Mouse (Mus musculus) limb, embryonic 13.5 days (tissue): Measurements from ENCODE around the gene Hist1h3c. TPM values are rescaled to one million over a fixed set of nuclear protein-coding genes. Genes with fewer than 3 reads are reported as not detected.

Experiments
- ATAC-seq: fragments of 200-750 bp; cut with Nextera tagmentation; 2 replicates; pipeline ENCODE4 v1.8.0; 2017; ENCODE audit warnings: low read depth, moderate number of reproducible peaks, moderate TSS enrichment; ENCODE audit not compliant: low FRiP score
- H3K27ac ChIP-seq: fragments of 300-500 bp; sonication (generic); 2 replicates; pipeline ENCODE4 v1.5.1; 2015; ENCODE audit warnings: inconsistent platforms, mild to moderate bottlenecking, moderate library complexity
- H3K27me3 ChIP-seq: fragments of 300-500 bp; sonication (generic); 2 replicates; pipeline ENCODE4 v1.6.1; 2015; ENCODE audit warnings: mild to moderate bottlenecking, inconsistent platforms
- H3K36me3 ChIP-seq: fragments of 300-500 bp; sonication (generic); 2 replicates; pipeline ENCODE4 v1.6.1; 2015; ENCODE audit warnings: inconsistent platforms, mild to moderate bottlenecking, moderate library complexity
- H3K4me1 ChIP-seq: fragments of 300-500 bp; sonication (generic); 2 replicates; pipeline ENCODE4 v1.6.1; 2015; ENCODE audit warnings: inconsistent platforms
- H3K4me2 ChIP-seq: fragments of 300-500 bp; sonication (generic); replicated peaks from 2 replicates; pipeline ENCODE4 v1.6.1; 2015; ENCODE audit warnings: inconsistent platforms, mild to moderate bottlenecking, moderate library complexity
- H3K4me3 ChIP-seq: fragments of 300-500 bp; sonication (generic); 2 replicates; pipeline ENCODE4 v1.5.1; 2015; ENCODE audit warnings: moderate library complexity, mild to moderate bottlenecking, inconsistent platforms
- H3K9ac ChIP-seq: fragments of 300-500 bp; sonication (generic); 2 replicates; pipeline ENCODE4 v1.6.1; 2015; ENCODE audit warnings: mild to moderate bottlenecking, inconsistent platforms
- H3K9me3 ChIP-seq: fragments of 300-500 bp; sonication (generic); 2 replicates; pipeline ENCODE4 v1.6.1; 2016; ENCODE audit warnings: inconsistent platforms
- WGBS: fragments of 180-500 bp; shearing (Covaris S2); methylation state at CpG from one replicate; pipeline ENCODE4 v1.1.7; 2015; 5-methylcytosine and 5-hydroxymethylcytosine counted together
- polyA plus RNA-seq: library from polyadenylated mRNA; unstranded; fragments of >200 nt; fragmentation: Nextera tagmentation; extraction: Ambion mirVana; gene quantifications from 2 replicates; pipeline ENCODE4 v1.2.1, GENCODE M21; 2015

Hist1h3c gene
- polyA plus RNA-seq, 1 experiment from 2014 or later: 20.6 TPM

GRCm38 (mm10) chr13:23744421-23745380, 701 bp downstream of the Hist1h3c start:
- H3K4me1 ChIP-seq: peaks cover 34% of the 10 kb centered on the region
- WGBS: under 1% methylated on average over 22 of the region's 36 CpGs
- H3K27ac ChIP-seq: peak overlapping the region; percentile 72
- no peaks in the 10 kb centered on the region for H3K27me3 ChIP-seq
- peak overlapping the region; percentile 49 for H3K4me3 ChIP-seq
- H3K9ac ChIP-seq: peak overlapping the region; percentile 69
- peak overlapping the region; percentile 69 for H3K4me2 ChIP-seq
- ATAC-seq: no peak
- no peaks in the 10 kb centered on the region for H3K9me3 ChIP-seq
- H3K36me3 ChIP-seq: no peaks in the 10 kb centered on the region

DNA sequence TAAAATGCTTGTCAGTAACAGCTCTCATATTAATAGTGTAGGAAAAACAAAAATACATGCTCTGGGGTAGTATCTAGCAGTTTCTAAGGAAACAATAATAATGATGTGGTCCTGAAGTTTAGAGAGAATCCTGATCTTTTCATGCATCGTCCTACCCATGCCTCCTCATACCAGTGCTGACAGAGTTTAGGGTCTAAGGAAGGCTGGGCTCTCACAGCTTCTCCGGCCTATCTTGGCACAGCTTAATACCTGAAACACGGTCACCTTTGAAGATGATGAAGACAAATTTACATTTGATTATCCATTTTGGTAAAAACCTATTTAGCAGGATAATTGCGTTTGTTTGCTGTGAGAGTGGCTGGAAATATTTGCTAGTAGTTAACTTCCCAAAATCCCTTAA, 1.4 kb downstream of the Hist1h3c start:
- no peaks in the 10 kb centered on the region for H3K36me3 ChIP-seq
- H3K27ac ChIP-seq: peak overlapping the region; percentile 72; the same call in 1 of the 2 replicates
- no peaks in the 10 kb centered on the region for H3K27me3 ChIP-seq
- 40% methylated on average over 4 of the region's 4 CpGs for WGBS
- H3K4me1 ChIP-seq: peaks cover 34% of the 10 kb centered on the region
- H3K4me3 ChIP-seq: peak overlapping the region; percentile 49
- no peaks in the 10 kb centered on the region for H3K9me3 ChIP-seq
- H3K4me2 ChIP-seq: peak overlapping the region; percentile 69
- peak overlapping the region; percentile 69 for H3K9ac ChIP-seq
- no peak for ATAC-seq

DNA sequence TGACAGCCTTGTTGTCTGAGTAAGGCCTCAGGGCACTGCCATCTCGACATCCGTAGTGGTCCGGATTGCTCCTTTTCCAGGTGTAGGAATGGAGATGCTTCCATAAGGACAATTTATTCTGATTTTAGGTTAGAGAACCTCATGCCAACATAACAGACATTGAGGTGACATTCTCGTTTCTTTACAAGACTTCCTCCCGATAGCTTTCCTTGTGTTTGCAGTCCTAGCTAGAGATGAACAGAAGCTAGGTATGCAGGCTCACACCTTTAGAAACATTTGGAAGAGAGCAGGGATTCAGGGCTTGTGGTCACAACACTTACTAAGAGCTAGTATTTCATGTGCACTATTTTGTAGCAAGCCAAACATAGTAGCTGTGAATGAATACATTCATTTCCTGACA, 2.2 kb downstream of the Hist1h3c start:
- Histone ChIP-seq H3K36me3 (no peaks in the 10 kb centered on the region), H3K27me3 (no peaks in the 10 kb centered on the region), H3K27ac (no peak overlapping the region), H3K9me3 (no peaks in the 10 kb centered on the region), H3K4me2 (no peak overlapping the region), H3K4me1 (peaks cover 29% of the 10 kb centered on the region), H3K9ac (no peak overlapping the region), H3K4me3 (no peak overlapping the region)
- ATAC-seq: no peak
- 82% methylated on average over 5 of the region's 5 CpGs for WGBS

GRCm38 (mm10) chr13:23742007-23742406, 3.4 kb downstream of the Hist1h3c start:
- H3K27ac ChIP-seq: no peak overlapping the region

DNA sequence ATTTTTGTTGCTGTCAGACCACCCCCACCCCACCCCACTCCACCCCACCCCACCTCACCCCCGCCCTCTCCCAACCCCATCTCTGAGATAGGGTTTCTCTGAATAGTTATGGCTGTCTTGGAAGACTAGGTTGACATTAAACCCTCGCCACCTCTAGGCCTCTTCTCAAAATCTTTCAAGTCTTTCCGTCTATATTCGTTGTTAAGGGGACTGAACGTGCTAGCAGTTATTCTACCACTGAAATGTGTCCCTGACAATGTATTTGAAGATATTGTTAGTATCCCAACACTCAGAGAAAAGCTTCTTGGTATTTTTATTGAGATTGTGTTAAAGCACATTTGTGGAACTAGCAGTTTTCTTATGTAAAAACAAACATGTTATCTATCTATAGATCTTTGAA, 4.5 kb downstream of the Hist1h3c start:
- Histone ChIP-seq H3K4me2 (peak overlapping the region; percentile 95), H3K4me1 (peaks cover 21% of the 10 kb centered on the region), H3K4me3 (peak overlapping the region; percentile 64), H3K36me3 (no peaks in the 10 kb centered on the region), H3K9ac (peak overlapping the region; percentile 89; the same call in 1 of the 2 replicates), H3K9me3 (no peaks in the 10 kb centered on the region), H3K27me3 (no peaks in the 10 kb centered on the region), H3K27ac (0 out of 2 replicates have a peak overlapping the region, but pooled peaks have one; percentile 58)
- WGBS: 62% methylated on average over 5 of the region's 5 CpGs
- ATAC-seq: no peak

More at GRCm38 (mm10) chr13:23742007-23742406, 3.4 kb downstream of the Hist1h3c start:
- Histone ChIP-seq H3K4me3 (no peak overlapping the region), H3K9me3 (no peaks in the 10 kb centered on the region), H3K4me2 (no peak overlapping the region), H3K27me3 (no peaks in the 10 kb centered on the region), H3K9ac (no peak overlapping the region), H3K4me1 (peaks cover 22% of the 10 kb centered on the region), H3K36me3 (no peaks in the 10 kb centered on the region)
- ATAC-seq: no peak

DNA sequence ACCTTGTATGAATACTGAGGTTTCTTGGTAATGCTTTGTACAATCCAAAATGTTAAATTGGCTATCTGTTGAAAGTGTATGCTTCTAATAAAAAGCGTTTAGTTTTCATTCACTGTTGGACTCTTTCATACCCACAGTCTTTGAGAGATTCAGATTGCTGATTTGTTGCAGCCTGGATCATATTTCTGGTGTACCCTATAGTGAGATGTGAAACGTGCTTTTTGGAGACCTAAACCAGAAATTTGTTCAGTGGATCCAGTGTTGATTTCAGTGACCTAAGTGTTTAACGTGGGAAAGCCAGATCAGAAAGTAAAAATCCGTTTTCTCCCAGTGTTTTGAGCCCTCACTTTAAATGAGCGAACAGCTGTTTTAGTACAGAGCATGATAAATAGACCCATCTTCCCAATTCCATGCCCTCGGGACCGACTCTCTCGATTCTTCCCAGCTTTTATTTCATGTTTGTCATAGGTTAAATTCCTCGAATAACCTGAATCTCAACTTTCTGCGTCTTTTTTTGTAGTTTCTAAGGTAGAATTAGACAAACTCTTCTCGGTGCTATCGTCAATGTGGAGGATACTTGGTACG, 5.1 kb downstream of the Hist1h3c start:
- H3K9me3 ChIP-seq: no peaks in the 10 kb centered on the region
- peaks cover 21% of the 10 kb centered on the region for H3K4me1 ChIP-seq
- H3K4me2 ChIP-seq: peak overlapping the region; percentile 95
- WGBS: 29% methylated on average over 13 of the region's 13 CpGs
- H3K27ac ChIP-seq: peak overlapping the region; percentile 98
- H3K27me3 ChIP-seq: no peaks in the 10 kb centered on the region
- peak overlapping the region; percentile 64 for H3K4me3 ChIP-seq
- no peak for ATAC-seq
- H3K9ac ChIP-seq: peak overlapping the region; percentile 89
- H3K36me3 ChIP-seq: no peaks in the 10 kb centered on the region

DNA sequence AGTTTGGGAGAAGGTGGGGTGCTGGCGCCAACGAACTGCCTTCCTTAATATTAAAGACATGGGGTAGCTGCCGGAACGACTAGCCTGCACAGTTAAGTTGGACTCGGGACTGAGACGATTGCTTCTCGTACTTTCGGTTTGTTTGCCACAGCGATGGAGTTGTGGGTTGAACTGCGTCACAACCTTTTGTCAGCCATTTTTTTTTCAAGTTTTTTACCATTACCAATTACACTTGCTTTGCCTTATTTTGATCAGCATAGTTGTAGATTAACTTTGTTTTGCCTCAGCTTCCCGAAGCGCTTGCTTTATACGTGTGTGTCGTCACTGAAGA, 5.5 kb downstream of the Hist1h3c start:
- Histone ChIP-seq H3K9me3 (no peaks in the 10 kb centered on the region), H3K4me3 (peak overlapping the region; percentile 64), H3K4me1 (peaks cover 21% of the 10 kb centered on the region), H3K27ac (peak overlapping the region; percentile 98), H3K4me2 (peak overlapping the region; percentile 95), H3K9ac (peak overlapping the region; percentile 89), H3K27me3 (no peaks in the 10 kb centered on the region), H3K36me3 (no peaks in the 10 kb centered on the region)
- WGBS: 2% methylated on average over 14 of the region's 14 CpGs
- ATAC-seq: no peak; the same call in 1 of the 2 replicates

DNA sequence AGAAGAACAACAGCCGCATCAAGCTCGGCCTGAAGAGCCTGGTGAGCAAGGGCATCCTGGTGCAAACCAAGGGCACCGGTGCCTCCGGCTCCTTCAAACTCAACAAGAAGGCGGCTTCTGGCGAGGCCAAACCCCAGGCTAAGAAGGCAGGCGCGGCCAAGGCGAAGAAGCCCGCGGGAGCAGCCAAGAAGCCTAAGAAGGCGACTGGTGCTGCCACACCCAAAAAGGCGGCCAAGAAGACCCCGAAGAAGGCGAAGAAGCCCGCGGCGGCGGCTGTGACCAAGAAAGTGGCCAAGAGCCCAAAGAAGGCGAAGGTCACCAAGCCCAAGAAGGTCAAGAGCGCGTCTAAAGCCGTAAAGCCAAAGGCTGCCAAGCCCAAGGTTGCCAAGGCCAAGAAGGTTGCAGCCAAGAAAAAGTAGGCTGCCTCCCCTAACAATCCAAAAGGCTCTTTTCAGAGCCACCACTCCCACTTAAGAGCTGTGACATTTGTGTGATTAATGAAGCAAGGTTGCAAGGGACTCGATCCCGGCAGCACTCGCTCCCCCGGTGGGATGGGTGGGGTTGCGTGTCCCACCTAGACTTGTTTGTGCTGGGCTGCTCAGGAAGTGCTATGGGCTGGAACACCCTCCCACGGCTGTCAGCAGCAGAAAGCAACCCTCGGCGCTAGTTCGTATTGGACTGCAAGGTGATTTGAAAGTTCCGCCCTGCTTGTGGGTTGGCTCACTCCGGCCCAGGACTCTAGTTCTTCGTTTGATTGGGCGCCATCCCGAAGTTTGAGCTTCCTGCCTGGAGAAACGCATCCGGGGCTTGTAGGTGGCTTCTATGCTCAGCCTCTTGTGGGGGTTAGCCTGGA, 6.1 kb downstream of the Hist1h3c start:
- H3K4me1 ChIP-seq: peaks cover 17% of the 10 kb centered on the region
- peak overlapping the region; percentile 89 for H3K9ac ChIP-seq
- peak overlapping the region; percentile 98 for H3K27ac ChIP-seq
- WGBS: under 1% methylated on average over 39 of the region's 39 CpGs
- peak overlapping the region; percentile 64 for H3K4me3 ChIP-seq
- peak; percentile 92 for ATAC-seq
- H3K9me3 ChIP-seq: no peaks in the 10 kb centered on the region
- H3K36me3 ChIP-seq: no peaks in the 10 kb centered on the region
- peak overlapping the region; percentile 95 for H3K4me2 ChIP-seq
- no peaks in the 10 kb centered on the region for H3K27me3 ChIP-seq

- WGBS: under 1% methylated on average over 34 of the region's 38 CpGs
- Histone ChIP-seq H3K4me1 (peaks cover 13% of the 10 kb centered on the region), H3K9ac (peak within 1 kb of the TSS; percentile 89), H3K4me3 (peak within 1 kb of the TSS; percentile 64), H3K27me3 (no peaks in the 10 kb centered on the region), H3K36me3 (no peaks in the 10 kb centered on the region), H3K4me2 (peak within 1 kb of the TSS; percentile 95), H3K27ac (peak within 1 kb of the TSS; percentile 98), H3K9me3 (no peaks in the 10 kb centered on the region)
- ATAC-seq: peak; percentile 93
Measured at GRCm38 (mm10) chr13:23738677-23739068, 6.7 kb downstream of the Hist1h3c start, which contains the start of gene Hist1h1c. TSS of gene Hist1h1c (plus strand) at chr13:23738808.

DNA sequence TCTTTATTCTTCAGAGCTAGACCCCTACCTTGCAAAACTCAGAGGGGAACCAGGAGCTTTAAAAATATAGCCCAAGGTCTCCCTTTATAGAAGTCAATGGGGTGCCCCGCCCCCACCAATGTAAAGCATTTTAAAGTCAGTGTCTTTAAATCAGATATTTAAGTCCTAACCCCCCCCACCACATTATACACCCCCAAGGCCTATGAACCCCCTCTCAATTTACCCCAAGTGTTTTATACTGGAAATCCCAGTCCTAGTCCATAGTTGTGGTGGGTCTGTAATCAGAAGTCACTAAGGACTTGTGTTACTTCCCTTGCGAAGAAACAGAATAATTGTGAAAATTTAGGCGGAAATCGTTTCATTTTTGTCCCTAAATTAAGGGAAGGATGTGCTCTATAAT, 7.4 kb downstream of the Hist1h3c start:
- Histone ChIP-seq H3K4me1 (peaks cover 13% of the 10 kb centered on the region), H3K9ac (peak overlapping the region; percentile 89), H3K4me2 (peak overlapping the region; percentile 95), H3K9me3 (no peaks in the 10 kb centered on the region), H3K27me3 (no peaks in the 10 kb centered on the region), H3K36me3 (no peaks in the 10 kb centered on the region), H3K27ac (peak overlapping the region; percentile 98), H3K4me3 (peak overlapping the region; percentile 64)
- ATAC-seq: no peak
- 21% methylated on average over 4 of the region's 4 CpGs for WGBS

DNA sequence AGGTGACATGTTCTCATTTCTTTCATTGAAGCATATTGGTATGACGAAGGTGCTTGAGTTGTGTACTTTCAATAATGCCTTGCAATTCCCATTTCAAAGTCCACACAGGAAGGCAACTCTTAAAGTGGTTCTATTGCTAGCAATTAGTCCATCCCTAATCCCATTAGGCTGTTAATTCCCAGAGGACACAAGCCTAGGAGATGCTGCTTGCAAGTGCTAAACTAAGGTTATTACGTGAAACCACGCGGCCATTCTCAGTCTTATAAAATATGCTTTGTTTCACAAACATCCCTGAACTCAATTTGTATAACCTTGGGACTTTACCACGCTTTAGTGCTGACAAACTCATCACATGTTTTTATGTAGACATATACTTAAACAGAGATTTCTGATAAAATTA, 8.3 kb downstream of the Hist1h3c start:
- H3K27me3 ChIP-seq: no peaks in the 10 kb centered on the region
- no peak overlapping the region for H3K4me3 ChIP-seq
- 79% methylated on average over 5 of the region's 5 CpGs for WGBS
- no peak overlapping the region for H3K4me2 ChIP-seq
- H3K4me1 ChIP-seq: peaks cover 13% of the 10 kb centered on the region
- H3K36me3 ChIP-seq: no peaks in the 10 kb centered on the region
- H3K9me3 ChIP-seq: no peaks in the 10 kb centered on the region
- H3K27ac ChIP-seq: no peak overlapping the region
- ATAC-seq: no peak
- H3K9ac ChIP-seq: no peak overlapping the region
